Mouse (Mus musculus): ENCODE measurements around the gene Yif1a.

DNA sequence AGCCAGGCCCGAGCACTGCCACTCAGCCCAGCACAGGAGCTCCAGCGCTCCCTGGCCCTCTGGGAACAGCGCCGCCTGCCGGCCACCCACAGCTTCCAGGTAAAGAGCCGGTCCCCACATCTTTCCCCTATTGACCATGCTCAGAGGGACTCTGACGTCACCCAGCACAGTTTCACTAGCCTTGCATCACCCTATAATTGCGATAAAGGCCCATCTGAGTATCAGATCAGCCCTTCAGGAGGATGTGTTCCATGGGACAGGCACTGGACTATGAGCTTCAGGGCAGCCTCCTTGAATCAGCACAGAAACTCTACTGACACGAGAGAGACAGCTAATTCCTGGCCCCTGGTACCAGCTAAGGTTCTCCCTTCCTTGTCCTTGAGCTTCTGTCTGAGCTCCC is 34.4 kb upstream of the Yif1a start:
- TF ChIP-seq CTCF (IDR thresholded peaks at IDR 0.05), result peak; percentile 82
- no peak for TF ChIP-seq EP300 (IDR thresholded peaks at IDR 0.05)
